Mouse (Mus musculus) bone marrow, adult 2 months (tissue): ENCODE measurements around the gene Rpl3.
"Not testable (repeated sequence)": the region's sequence is repeated elsewhere in the genome, so short reads cannot be mapped to it uniquely, and the experiment has no call there.

Experiments used
- CTCF ChIP-seq: fragments of 200-500 bp; IDR thresholded peaks from 2 replicates; pipeline ENCODE4 v1.5.1; 2011; ENCODE audit warnings: low read length, control low read depth; ENCODE audit not compliant: control insufficient read depth, insufficient read depth
- POLR2A ChIP-seq: fragments of 200-500 bp; IDR thresholded peaks from 2 replicates; pipeline ENCODE4 v1.6.1; 2011; ENCODE audit warnings: low read depth, mild to moderate bottlenecking, control low read depth, low read length, borderline replicate concordance; ENCODE audit not compliant: control insufficient read depth

- not testable (repeated sequence) for TF ChIP-seq POLR2A, CTCF
Observed at GRCm38 (mm10) chr15:80122431-80122830, 30.8 kb upstream of the Rpl3 start.
